Mouse (Mus musculus): Measurements from ENCODE around the gene Asdurf.

DNA sequence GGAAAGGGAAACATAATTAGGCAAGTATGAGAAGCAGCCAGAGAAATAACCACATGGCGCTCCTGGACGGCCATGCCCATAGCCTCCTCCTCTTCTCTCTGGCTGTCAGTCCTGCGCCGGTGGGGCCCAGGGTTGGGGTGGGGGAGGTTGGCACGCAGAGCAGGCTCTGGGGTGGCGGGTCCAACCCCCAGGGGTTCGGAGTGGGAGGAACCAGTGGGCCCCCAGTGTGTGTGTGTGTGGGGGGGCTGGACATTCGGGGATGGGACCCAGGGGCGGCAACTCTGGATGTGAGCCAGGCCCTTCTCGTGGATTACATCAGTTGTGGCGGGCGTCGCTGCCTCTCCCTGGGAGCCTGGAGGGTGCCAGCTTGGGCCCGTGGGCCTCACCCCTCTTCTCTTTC, 36.3 kb upstream of the Asdurf start:
- TF ChIP-seq CTCF (IDR thresholded peaks at IDR 0.05; ENCODE audit: low read depth, low read length) (no peak), POLR2AphosphoS5 (IDR thresholded peaks at IDR 0.05; ENCODE audit: insufficient replicate concordance, low read depth, low read length) (no peak)

Data from G1E (cell line).